Mouse (Mus musculus) spleen, postnatal 36 days (tissue): ENCODE data around the gene Slc37a1.
A peak's percentile ranks its signal among the peaks of the same experiment; 100 is the strongest.
"Not testable (repeated sequence)": the region's sequence is repeated elsewhere in the genome, so short reads cannot be mapped to it uniquely, and the experiment has no call there.

ENCODE experiments used
- DNase-seq, 2 experiments: peaks; one replicate each; pipeline ENCODE4 v3.0.0; 2022; ENCODE audit warnings: low spot score in 2 of 2, mixed read lengths in 1 of 2

Slc37a1 gene

GRCm38 (mm10) chr17:31268016-31268415 lies 18.6 kb upstream of the Slc37a1 start:
- DNase-seq: no peak

GRCm38 (mm10) chr17:31269761-31270160 lies 16.8 kb upstream of the Slc37a1 start:
- DNase-seq: no peak

GRCm38 (mm10) chr17:31270246-31270645 lies 16.3 kb upstream of the Slc37a1 start:
- DNase-seq: no peak

GRCm38 (mm10) chr17:31270736-31271135 lies 15.9 kb upstream of the Slc37a1 start:
- not testable (repeated sequence) for DNase-seq

GRCm38 (mm10) chr17:31271136-31271851 lies 15.3 kb upstream of the Slc37a1 start:
- no peak for DNase-seq

GRCm38 (mm10) chr17:31272416-31273165 lies 14.0 kb upstream of the Slc37a1 start:
- no peak for DNase-seq

- DNase-seq: no peak
These were observed 13.0 kb upstream of the Slc37a1 start for GRCm38 (mm10) chr17:31273631-31274030.

- no peak for DNase-seq
These were observed 11.4 kb upstream of the Slc37a1 start for GRCm38 (mm10) chr17:31275181-31275580.

GRCm38 (mm10) chr17:31276207-31276921 lies 10.2 kb upstream of the Slc37a1 start:
- no peak for DNase-seq

GRCm38 (mm10) chr17:31276922-31277918 lies 9.4 kb upstream of the Slc37a1 start, which contains the start of gene Rsph1:
Gene Rsph1 (minus strand): TSS chr17:31277383.
- peak; percentile 88 to 92 for DNase-seq

- no peak for DNase-seq
These were observed 8.7 kb upstream of the Slc37a1 start for GRCm38 (mm10) chr17:31277931-31278330.

GRCm38 (mm10) chr17:31279541-31279940 lies 7.1 kb upstream of the Slc37a1 start:
- no peak for DNase-seq

GRCm38 (mm10) chr17:31280269-31280668 lies 6.3 kb upstream of the Slc37a1 start:
- no peak for DNase-seq

- DNase-seq: no peak
These were observed 4.5 kb upstream of the Slc37a1 start for GRCm38 (mm10) chr17:31281830-31282686.

GRCm38 (mm10) chr17:31282687-31283053 lies 3.9 kb upstream of the Slc37a1 start:
- DNase-seq: no peak

- DNase-seq: peak; percentile 68 to 73
These were observed 725 bp upstream of the Slc37a1 start for GRCm38 (mm10) chr17:31285867-31286266.

GRCm38 (mm10) chr17:31287216-31287615 lies 624 bp downstream of the Slc37a1 start:
- no peak for DNase-seq

- no peak for DNase-seq
These were observed 2.6 kb downstream of the Slc37a1 start for GRCm38 (mm10) chr17:31288999-31289726.

- DNase-seq: no peak
These were observed 3.7 kb downstream of the Slc37a1 start for GRCm38 (mm10) chr17:31290311-31290710.

- DNase-seq: peak; percentile 37 to 61
These were observed 4.3 kb downstream of the Slc37a1 start for GRCm38 (mm10) chr17:31290859-31291258.
